Mouse (Mus musculus) lung, adult 10 weeks (tissue): ENCODE data around the gene Glyat. TPM values are rescaled to one million over a fixed set of nuclear protein-coding genes. Genes with fewer than 3 reads are reported as not detected.

Experiments
- polyA plus RNA-seq: library from polyadenylated mRNA; stranded (reverse); fragments of 350-450 nt; fragmentation: Illumina TruSeq; extraction: RNeasy Lipid Tissue Mini Kit (QIAGEN cat#74804); gene quantifications from one replicate; pipeline ENCODE4 v1.2.3, GENCODE M21; 2014; ENCODE audit warnings: low read depth, low replicate concordance; ENCODE audit not compliant: insufficient read depth

The Glyat gene
- not detected for polyA plus RNA-seq

DNA sequence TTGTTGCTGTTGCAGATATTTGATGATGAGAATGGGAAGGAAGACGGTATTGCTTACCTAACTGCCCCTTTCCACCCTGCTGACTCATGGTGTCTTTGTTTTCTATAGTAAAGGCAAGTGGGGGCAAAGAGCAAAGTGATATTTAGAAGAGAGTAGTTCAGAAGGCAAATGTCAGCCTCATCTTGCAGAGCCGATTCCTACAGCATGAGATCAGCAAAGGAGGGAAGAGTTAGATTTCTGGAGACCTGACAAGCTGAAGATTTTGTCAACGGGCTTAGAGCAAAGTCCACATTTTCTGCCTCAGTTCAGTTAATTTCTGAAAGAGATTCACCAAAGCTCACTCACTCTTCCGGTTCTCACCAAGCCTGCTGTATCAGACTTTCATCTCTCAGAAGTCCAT, at the start of gene Glyat:
TSS of gene Glyat (plus strand) at position 133 of the 400 bp plus-strand sequence.

DNA sequence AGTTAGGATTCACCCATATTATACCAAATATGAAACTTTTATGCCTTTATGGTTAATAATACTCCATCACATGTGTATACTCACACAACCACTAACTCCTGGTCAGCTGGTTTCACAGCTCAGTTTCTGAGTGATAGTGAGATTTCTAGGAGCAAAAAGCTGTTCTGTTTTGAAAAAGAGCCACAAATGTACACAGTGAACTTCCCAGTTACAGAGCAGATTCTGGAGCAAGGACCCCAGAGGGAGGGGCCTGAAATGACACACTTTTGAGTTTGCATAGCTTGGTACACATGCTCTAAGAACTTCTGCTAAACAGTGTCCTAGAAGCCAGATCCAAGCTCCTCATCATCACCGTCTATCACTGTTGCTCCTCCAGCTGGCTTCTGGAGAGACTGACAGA, 33.4 kb upstream of the Glyat start, which contains the start of gene Gm4952:
TSS of gene Gm4952 (plus strand) at position 301 of the 400 bp plus-strand sequence.

GRCm38 (mm10) chr19:12670139-12670538, 37.0 kb downstream of the Glyat start, which contains the start of gene Olfr1442:
Gene Olfr1442, plus strand, starts transcription at chr19:12670439.

DNA sequence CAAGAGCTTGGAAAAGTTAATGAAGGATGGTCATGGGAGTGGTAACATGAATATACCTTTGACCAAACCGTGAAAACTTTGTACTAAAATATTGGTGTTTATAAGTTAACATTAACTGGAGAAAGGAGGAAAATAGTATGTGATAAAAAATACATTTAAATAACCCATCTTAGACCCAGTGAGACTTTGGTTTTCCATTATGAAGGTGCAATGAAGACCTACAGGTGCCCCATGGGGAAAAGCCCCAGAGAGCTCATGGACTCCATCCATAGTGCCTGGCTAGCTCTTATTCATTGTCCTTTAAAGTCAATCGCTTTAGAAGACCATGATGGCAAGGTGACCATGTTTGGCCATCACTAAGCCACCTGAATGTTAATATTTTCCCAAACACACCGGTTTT, 44.7 kb downstream of the Glyat start, which contains the start of gene Olfr1443:
TSS of gene Olfr1443 (plus strand) at position 301 of the 400 bp plus-strand sequence.

DNA sequence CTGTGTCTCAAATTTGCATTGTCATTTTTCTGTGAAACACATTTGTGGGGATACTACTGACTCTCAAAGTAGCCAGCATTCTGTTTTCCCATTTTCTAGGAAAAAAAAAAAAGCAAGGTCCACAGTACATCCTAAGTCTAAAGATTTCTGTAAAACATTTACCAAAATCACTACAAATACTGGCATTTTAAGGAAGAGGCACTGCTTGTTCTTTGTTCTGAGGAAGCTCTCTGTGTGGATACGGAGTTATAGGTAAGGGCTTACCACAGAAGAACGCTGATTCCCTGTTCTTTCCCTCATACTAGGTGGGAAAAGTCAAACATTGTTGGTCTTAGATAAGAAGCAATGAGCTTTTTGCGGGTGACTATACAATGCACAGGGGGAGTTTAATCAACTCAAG, 62.5 kb downstream of the Glyat start, which contains the start of gene Keg1:
TSS of gene Keg1 (plus strand) at position 197 of the 400 bp plus-strand sequence.

Other genes with a start within 250 kb of the Glyat start
- gene Olfr1440, start 246.0 kb upstream of the Glyat start, polyA plus RNA-seq = not detected
- not detected for gene Olfr1441, start 215.9 kb upstream of the Glyat start, polyA plus RNA-seq
- gene Pfpl, start 205.4 kb upstream of the Glyat start, polyA plus RNA-seq = not detected
- 54.1 TPM for gene Mpeg1, start 172.5 kb upstream of the Glyat start, polyA plus RNA-seq
- gene Dtx4, start 131.9 kb upstream of the Glyat start, polyA plus RNA-seq = 8.0 TPM
- 11.4 TPM for gene Fam111a, start 87.6 kb upstream of the Glyat start, polyA plus RNA-seq
- not detected for gene Gm4952, start 33.3 kb upstream of the Glyat start, polyA plus RNA-seq
- not detected for gene Olfr1442, start 37.1 kb downstream of the Glyat start, polyA plus RNA-seq
- gene Olfr1443, start 44.8 kb downstream of the Glyat start, polyA plus RNA-seq = not detected
- gene Keg1, start 62.5 kb downstream of the Glyat start, polyA plus RNA-seq = not detected
- 1.2 TPM for gene Cntf, start 132.3 kb downstream of the Glyat start, polyA plus RNA-seq
- gene Zfp91, start 162.8 kb downstream of the Glyat start, polyA plus RNA-seq = 25.7 TPM
- gene Lpxn, start 162.9 kb downstream of the Glyat start, polyA plus RNA-seq = 7.3 TPM
- gene Gm5244, start 213.4 kb downstream of the Glyat start, polyA plus RNA-seq = not detected
- gene Olfr1444, start 224.0 kb downstream of the Glyat start, polyA plus RNA-seq = not detected